Mouse (Mus musculus): Measurements from ENCODE around the gene Atp1a4. TPM values are rescaled to one million over a fixed set of nuclear protein-coding genes. Genes with fewer than 3 reads are reported as not detected.

The Atp1a4 gene
- polyA plus RNA-seq, 1 experiment, result 0.08 TPM

DNA sequence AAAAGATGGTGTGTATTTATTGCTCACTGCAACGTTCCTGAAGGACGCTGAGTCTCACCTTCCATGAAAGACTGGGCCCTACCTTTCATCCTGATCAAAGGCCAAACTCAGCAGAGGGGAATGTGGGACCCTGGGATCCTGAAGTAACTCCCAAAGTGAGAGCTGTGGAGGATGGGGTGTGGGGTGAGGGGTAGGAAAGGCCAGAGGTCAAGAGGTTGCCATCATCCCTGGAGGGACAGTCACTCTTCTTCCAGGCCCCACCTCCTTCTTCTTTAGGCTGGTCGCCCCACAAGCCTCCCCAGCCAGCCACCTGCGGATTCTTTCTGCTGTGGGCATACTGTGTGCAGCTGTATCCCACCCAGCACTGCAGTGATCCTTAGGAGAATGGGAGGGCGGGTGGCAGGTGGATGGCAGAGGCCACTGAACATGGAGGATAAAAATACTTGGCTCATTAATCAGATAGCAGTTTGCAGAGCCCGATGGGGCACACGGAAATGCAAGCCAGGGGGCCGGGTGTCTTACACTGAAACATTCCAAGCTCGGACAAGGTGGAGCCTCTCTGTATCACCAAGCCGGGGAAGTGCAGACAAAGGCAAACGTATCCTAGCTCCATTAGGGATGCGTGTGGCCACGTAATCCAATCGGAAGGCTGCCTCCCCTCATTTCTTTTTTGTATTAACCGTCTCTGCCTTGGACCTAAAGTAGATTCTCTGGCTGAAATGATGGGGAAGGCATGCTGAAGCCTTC, 39.9 kb downstream of the Atp1a4 start:
- DNase-seq (ENCODE audit: low read depth), result no peak
- TF ChIP-seq CTCF (IDR thresholded peaks at IDR 0.05; ENCODE audit: borderline replicate concordance, extremely low read depth, insufficient read depth, insufficient read length) (no peak), POLR2A (IDR thresholded peaks at IDR 0.05; ENCODE audit: borderline replicate concordance, extremely low read depth, insufficient read depth, insufficient read length, poor library complexity, severe bottlenecking) (no peak)

DNA sequence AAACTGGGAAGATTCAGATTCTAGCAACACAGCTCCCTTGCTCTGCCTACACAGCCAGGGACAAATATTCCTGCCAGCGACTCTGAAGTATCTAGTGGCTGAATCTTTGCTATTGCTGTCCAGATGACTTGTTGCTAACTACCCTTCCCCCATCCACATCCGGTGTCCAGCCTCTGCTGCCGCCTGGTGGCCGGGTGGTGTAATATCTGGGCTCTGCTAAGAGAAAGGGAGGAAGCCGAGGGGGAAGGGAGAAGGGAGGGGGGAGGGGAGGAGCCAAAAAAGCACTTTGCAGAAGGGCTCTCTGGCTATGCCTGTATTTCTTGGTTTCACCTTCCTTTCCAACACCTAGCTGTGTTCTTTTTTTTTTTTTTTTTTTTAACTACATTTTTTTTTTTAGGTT, 41.1 kb downstream of the Atp1a4 start:
- DNase-seq (ENCODE audit: low read depth), result peak; percentile 97
- peak; percentile 90 for TF ChIP-seq CTCF (IDR thresholded peaks at IDR 0.05; ENCODE audit: borderline replicate concordance, extremely low read depth, insufficient read depth, insufficient read length)
- no peak for TF ChIP-seq POLR2A (IDR thresholded peaks at IDR 0.05; ENCODE audit: borderline replicate concordance, extremely low read depth, insufficient read depth, insufficient read length, poor library complexity, severe bottlenecking)

DNA sequence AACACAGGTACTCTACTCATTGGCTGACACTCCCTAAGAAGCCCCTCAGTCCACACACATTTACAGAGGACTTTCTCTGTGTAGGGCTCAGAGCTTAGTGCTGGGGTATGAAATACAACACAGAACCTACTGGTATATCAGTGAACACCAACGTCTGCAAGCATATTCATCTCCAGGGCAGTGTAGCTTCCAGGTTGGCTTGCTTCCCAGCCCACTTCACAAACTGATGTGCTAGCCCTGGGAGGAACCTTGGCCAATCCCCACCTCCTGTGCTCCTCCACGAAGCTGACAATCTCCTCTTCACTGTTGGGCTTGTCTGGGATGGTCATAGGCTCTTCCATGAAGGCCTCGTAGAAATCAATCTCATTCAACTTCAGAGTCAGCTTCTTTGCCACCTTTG, 43.5 kb downstream of the Atp1a4 start:
- TF ChIP-seq POLR2A (IDR thresholded peaks at IDR 0.05; ENCODE audit: borderline replicate concordance, extremely low read depth, insufficient read depth, insufficient read length, poor library complexity, severe bottlenecking), result no peak
- TF ChIP-seq CTCF (IDR thresholded peaks at IDR 0.05; ENCODE audit: borderline replicate concordance, extremely low read depth, insufficient read depth, insufficient read length), result no peak
- peak; percentile 54 for DNase-seq (ENCODE audit: low read depth)

DNA sequence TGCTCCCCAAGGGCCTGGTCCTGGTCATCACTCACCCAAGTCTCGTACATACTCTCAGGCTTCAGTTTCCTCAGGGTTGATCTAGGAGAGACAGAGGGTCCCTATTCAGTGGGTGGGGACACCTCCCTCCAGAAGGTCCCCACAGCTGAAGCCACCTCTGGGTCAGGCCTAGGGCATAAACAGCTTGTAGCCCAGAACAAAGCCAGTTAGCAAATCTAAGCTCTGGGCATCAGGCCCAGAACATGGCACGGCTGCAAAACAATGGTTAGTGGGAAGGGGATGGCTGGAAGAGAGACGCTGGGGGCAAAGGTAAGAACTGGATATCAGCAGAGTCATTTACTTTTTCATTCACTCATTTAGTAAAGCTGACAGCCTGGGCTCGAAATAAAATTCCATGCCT, 44.4 kb downstream of the Atp1a4 start:
- no peak for TF ChIP-seq CTCF (IDR thresholded peaks at IDR 0.05; ENCODE audit: borderline replicate concordance, extremely low read depth, insufficient read depth, insufficient read length)
- TF ChIP-seq POLR2A (IDR thresholded peaks at IDR 0.05; ENCODE audit: borderline replicate concordance, extremely low read depth, insufficient read depth, insufficient read length, poor library complexity, severe bottlenecking), result no peak
- peak; percentile 78 for DNase-seq (ENCODE audit: low read depth)

DNA sequence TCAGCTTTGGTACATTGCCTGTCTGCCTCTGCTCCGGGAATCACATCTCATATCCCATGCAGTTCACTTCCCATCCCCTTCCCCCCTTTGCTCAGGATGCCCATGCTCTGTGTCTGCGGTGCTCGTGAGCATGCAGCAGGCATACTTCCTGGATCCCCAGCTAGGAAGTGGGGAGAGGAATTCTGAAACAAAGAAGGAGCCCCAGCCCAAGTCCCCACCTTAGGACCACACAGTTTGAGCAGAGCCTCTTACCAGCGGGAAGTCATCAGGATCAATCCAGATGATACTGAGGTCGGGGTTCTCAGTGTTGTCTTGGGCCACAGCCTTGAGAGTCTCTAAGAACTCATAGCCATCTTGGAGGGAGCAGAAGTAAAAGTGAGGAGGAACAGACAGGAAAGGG, 45.4 kb downstream of the Atp1a4 start:
- TF ChIP-seq CTCF (IDR thresholded peaks at IDR 0.05; ENCODE audit: borderline replicate concordance, extremely low read depth, insufficient read depth, insufficient read length), result no peak
- TF ChIP-seq POLR2A (IDR thresholded peaks at IDR 0.05; ENCODE audit: borderline replicate concordance, extremely low read depth, insufficient read depth, insufficient read length, poor library complexity, severe bottlenecking), result no peak
- no peak for DNase-seq (ENCODE audit: low read depth)

DNA sequence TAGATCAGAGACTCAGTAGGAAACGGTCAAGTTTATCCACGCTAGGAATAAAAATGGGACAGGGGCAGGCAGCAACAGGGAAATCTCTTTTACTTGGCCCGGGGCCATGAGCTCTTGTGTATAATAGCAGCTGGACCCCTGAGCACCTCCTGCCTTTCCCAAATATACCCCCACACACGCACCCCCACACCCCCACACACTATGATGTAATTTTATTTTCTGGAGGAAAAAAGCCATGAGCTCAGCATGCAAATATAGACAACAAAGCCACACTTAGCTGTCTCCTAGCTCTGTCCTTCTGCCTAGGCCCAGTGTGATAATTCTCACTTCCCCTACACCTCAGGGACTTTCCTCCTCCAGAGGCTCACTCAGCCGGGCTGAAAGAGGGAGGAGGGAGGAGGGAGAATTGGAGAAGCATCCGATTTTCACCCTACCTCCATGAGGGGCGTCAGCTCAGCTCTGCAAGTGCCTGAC, 51.1 kb downstream of the Atp1a4 start:
- peak; percentile 72 for DNase-seq (ENCODE audit: low read depth)

DNA sequence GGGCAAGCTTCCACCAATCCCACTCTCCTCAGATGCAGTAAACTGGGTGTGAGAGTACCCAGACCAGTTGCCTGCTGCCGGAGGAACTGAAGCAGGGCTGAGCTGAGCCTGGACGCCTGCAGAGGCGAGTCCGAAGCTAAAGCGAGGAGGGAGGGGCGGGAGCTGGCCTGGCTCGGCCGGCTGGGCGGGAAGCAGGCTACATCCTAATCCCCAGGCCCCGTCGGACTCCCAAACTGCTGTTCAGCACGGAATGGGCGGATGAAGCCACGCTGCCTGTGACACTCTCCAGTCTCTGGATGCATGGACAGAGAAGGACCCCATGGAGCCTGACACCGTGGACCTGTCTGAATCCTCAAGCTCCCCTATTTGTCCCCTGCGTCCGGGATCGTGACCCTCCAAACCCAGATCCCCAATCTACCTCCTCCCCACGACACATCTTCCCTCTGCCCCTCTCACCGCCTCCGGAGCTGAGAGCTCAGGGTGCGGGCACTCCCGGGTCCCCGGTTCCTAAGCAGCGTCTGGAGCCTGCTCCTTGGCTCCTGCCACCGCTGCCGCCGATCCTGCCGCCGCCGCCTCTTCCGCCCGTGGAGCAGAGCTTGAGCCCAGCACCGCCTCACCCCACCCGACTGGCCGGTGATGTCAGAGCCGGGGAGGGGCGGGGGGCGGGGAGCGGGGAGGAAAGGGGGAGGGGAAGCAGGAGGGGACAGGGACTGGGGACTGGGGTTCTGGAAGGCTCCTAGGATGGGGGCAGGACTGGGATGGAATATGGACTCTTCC, 51.9 kb downstream of the Atp1a4 start, which contains the start of gene Pea15a:
Pea15a (minus strand) TSS at position 664 of the 777 bp plus-strand sequence.
- TF ChIP-seq CTCF (IDR thresholded peaks at IDR 0.05; ENCODE audit: borderline replicate concordance, extremely low read depth, insufficient read depth, insufficient read length) (no peak), POLR2A (IDR thresholded peaks at IDR 0.05; ENCODE audit: borderline replicate concordance, extremely low read depth, insufficient read depth, insufficient read length, poor library complexity, severe bottlenecking) (peak; percentile 67)
- DNase-seq (ENCODE audit: low read depth), result peak; percentile 95

More for the DNA sequence above, 51.1 kb downstream of the Atp1a4 start:
- TF ChIP-seq POLR2A (IDR thresholded peaks at IDR 0.05; ENCODE audit: borderline replicate concordance, extremely low read depth, insufficient read depth, insufficient read length, poor library complexity, severe bottlenecking) (no peak), CTCF (IDR thresholded peaks at IDR 0.05; ENCODE audit: borderline replicate concordance, extremely low read depth, insufficient read depth, insufficient read length) (no peak)

DNA sequence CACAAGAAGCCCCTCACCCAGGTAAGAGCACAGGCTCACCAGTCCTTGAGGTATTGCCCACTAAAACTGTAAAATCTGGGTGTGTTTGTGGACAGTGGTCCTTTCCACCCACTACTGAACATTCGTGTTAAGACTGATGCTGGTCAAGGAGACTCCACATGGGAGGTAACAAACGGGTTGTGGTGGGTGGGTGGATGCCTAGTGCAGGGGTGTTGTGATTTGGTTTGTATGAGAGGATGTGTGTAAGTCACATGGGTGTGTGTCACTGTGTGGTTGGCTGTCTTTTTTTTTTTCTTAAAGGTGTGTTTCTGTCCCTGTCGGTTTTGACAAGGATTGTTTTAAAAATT, 52.5 kb downstream of the Atp1a4 start:
- DNase-seq (ENCODE audit: low read depth), result peak; percentile 59
- TF ChIP-seq POLR2A (IDR thresholded peaks at IDR 0.05; ENCODE audit: borderline replicate concordance, extremely low read depth, insufficient read depth, insufficient read length, poor library complexity, severe bottlenecking), result no peak
- TF ChIP-seq CTCF (IDR thresholded peaks at IDR 0.05; ENCODE audit: borderline replicate concordance, extremely low read depth, insufficient read depth, insufficient read length), result no peak

DNA sequence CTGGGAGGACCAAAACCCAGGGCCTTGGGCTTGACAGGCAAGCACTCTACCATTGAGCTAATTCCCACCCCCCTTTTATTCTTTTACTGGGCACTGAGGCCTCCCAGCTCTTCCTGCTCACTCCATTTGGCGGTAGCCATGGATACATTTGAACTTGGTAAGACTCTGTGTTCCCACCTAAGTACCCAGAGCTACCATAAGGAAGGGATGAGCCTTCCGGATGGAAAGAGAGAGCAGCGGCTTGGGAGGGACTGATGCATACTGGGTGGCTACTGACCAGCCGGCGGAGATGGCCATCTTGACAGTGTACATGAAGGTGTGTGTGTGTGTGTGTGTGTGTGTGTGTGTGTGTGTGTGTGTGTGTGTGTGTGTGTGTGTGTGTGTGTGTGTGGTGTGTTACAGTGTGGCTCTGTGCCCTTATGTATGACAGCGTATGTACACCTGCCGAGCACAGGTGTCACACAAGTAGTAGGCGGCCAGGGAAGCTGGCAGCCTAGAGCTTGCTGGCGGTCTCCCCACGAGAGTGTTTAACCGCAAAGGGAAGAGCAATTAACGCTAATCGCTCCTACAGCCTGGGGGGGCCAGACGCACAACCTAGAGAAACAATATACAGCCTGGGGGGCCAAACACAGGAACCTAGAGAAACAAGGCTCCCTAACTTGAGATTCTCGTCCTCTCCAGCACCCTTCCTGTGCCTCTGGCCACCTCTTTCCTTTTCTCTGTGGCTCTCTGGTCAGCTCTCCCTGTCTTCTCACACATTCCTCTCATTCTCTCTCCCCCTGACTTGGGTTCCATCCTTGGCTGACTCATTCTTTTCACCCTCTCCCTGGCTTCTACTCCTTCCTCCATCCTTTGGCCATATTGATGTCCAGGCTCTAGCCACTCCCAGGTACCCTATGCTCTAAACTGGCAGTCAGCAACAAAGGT, 53.1 kb downstream of the Atp1a4 start:
- no peak for TF ChIP-seq POLR2A (IDR thresholded peaks at IDR 0.05; ENCODE audit: borderline replicate concordance, extremely low read depth, insufficient read depth, insufficient read length, poor library complexity, severe bottlenecking)
- TF ChIP-seq CTCF (IDR thresholded peaks at IDR 0.05; ENCODE audit: borderline replicate concordance, extremely low read depth, insufficient read depth, insufficient read length), result no peak
- DNase-seq (ENCODE audit: low read depth), result peak; percentile 81

DNA sequence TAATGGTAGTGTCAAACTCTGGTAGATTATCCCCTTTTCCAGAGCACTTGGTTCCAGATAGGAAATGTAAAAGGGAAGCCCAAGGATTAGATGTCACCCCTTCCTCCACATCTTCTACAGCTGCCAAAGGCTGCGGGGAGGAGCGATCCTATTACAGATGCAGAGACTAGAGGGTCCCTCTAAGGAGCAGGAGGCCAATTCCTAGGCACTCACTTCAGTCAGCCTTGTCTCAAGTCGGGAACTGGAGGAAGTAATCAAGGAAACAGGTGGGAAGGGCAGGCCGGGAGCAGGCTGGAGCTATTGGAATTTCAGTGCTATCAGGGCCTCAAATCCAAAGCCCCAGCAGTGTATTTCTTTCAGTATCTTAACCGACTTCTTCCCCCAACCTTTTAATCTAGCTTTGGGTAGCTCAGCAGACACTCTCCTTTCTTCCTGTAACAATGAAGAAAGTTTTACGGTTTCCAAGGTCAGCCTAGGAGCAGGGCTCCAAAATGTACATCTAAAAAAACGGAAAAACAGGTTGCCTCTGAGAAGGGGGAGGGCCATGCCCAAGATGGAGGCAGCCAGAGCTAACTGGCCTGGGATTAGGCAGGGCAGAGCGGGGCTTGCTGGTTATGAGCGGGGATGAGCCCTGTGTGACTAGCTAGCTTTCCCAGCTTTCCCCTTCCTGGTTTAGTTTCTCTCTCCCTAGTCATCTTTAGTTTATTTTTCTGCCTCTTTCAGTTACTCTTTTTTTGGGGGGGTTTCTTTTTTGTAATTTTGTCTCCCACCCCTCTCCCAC, 54.0 kb downstream of the Atp1a4 start:
- TF ChIP-seq CTCF (IDR thresholded peaks at IDR 0.05; ENCODE audit: borderline replicate concordance, extremely low read depth, insufficient read depth, insufficient read length) (no peak), POLR2A (IDR thresholded peaks at IDR 0.05; ENCODE audit: borderline replicate concordance, extremely low read depth, insufficient read depth, insufficient read length, poor library complexity, severe bottlenecking) (no peak)
- peak; percentile 59 for DNase-seq (ENCODE audit: low read depth)

Data from brain, embryonic 14.5 days (tissue).